Comparison of ENCODE assay signal across 27 mouse cellular contexts in genomic region chr5:74412557-74412956, GRCm38 (mm10).
DNase-seq lines count a peak whose midpoint lies in the region; ATAC-seq and TF ChIP-seq lines count a peak whose summit lies in the region.
"Had no signal": no experiment of that assay in that cellular context is flagged by ENCODE, and none has a peak within 500 bp of the region (broad histone marks: within the 10 kb centered on the region; RNA-seq: fewer than 3 reads in every experiment).

No protein-coding gene starts in this region.

- WGBS in hindbrain, postnatal 0 days: 97% methylated on average over 3 of the region's 3 CpGs
- WGBS in hindbrain, embryonic 10.5 days: 96% methylated on average over 3 of the region's 3 CpGs

- H3K4me1 ChIP-seq in hindbrain, postnatal 0 days (ENCODE audit: insufficient read depth, low read length): no peaks in the 10 kb centered on the region
- H3K4me1 ChIP-seq in hindbrain, embryonic 10.5 days (replicated peaks): no peaks in the 10 kb centered on the region
- H3K4me1 ChIP-seq: embryonic facial prominence, embryonic 15.5 days; forebrain, embryonic 13.5 days; heart, embryonic 12.5 days; liver, embryonic 12.5 days had no signal

- H3K27me3 ChIP-seq in hindbrain, postnatal 0 days (ENCODE audit: insufficient read depth, low read length): no peaks in the 10 kb centered on the region
- H3K27me3 ChIP-seq in hindbrain, embryonic 10.5 days (ENCODE audit: insufficient read depth, poor library complexity, severe bottlenecking): no peaks in the 10 kb centered on the region
- H3K27me3 ChIP-seq: embryonic facial prominence, embryonic 15.5 days; forebrain, embryonic 13.5 days; heart, embryonic 12.5 days; liver, embryonic 12.5 days had no signal

- H3K4me3 ChIP-seq in hindbrain, postnatal 0 days (ENCODE audit: low read length): no peak overlapping the region
- H3K4me3 ChIP-seq in hindbrain, embryonic 10.5 days: no peak overlapping the region
- H3K4me3 ChIP-seq: embryonic facial prominence, embryonic 10.5 days; embryonic facial prominence, embryonic 15.5 days; forebrain, embryonic 13.5 days; heart, embryonic 12.5 days; liver, embryonic 12.5 days had no signal

- no peaks in the 10 kb centered on the region for H3K9me3 ChIP-seq in hindbrain, postnatal 0 days (ENCODE audit: low read length)
- H3K9me3 ChIP-seq in hindbrain, embryonic 10.5 days: no peaks in the 10 kb centered on the region
- H3K9me3 ChIP-seq: embryonic facial prominence, embryonic 10.5 days; embryonic facial prominence, embryonic 15.5 days; forebrain, embryonic 13.5 days; heart, embryonic 12.5 days; liver, embryonic 12.5 days had no signal

- DNase-seq in hindbrain, postnatal 0 days (ENCODE audit: low spot score): no peak
- DNase-seq in hindbrain, embryonic 10.5 days (ENCODE audit: low spot score): no peak
- DNase-seq in 3T3-L1 (ENCODE audit: low read depth, low spot score) (peak; percentile 16), ES-CJ7 (ENCODE audit: low read depth, low spot score) (peak; percentile 16), R1 (ENCODE audit: low read depth, low spot score) (peak; percentile 44)
- DNase-seq in ovary, postnatal 14 days (ENCODE audit: low spot score): no peak
- DNase-seq in right cerebral cortex, postnatal 10 days (ENCODE audit: low spot score in 2 of 2): no peak
- DNase-seq: cerebellum, adult 2 months; cerebellum, postnatal 25 days; gastrocnemius, postnatal 25 days; heart, postnatal 4 days; kidney, postnatal 25 days; left cerebral cortex, postnatal 4 days; liver, postnatal 0 days; lung, postnatal 36 days; right cerebral cortex, adult 18-20 months; right cerebral cortex, postnatal 4 days; thymus, adult 2 months had no signal

- no peak overlapping the region for H3K9ac ChIP-seq in hindbrain, postnatal 0 days (replicated peaks; ENCODE audit: low read length)
- H3K9ac ChIP-seq: embryonic facial prominence, embryonic 15.5 days; forebrain, embryonic 13.5 days; heart, embryonic 12.5 days; hindbrain, embryonic 14.5 days; liver, embryonic 12.5 days; liver, postnatal 0 days had no signal

- no peak for ATAC-seq in hindbrain, postnatal 0 days
- ATAC-seq: forebrain, embryonic 13.5 days; liver, embryonic 12.5 days; liver, postnatal 0 days; midbrain, embryonic 16.5 days had no signal

- no peaks in the 10 kb centered on the region for H3K36me3 ChIP-seq in hindbrain, postnatal 0 days (ENCODE audit: insufficient read depth, low read length)
- no peaks in the 10 kb centered on the region for H3K36me3 ChIP-seq in hindbrain, embryonic 10.5 days
- H3K36me3 ChIP-seq: embryonic facial prominence, embryonic 10.5 days; embryonic facial prominence, embryonic 15.5 days; heart, embryonic 12.5 days; liver, embryonic 12.5 days had no signal

- peak; percentile 21 for TF ChIP-seq CTCF in hindbrain, postnatal 0 days (IDR thresholded peaks at IDR 0.05; ENCODE audit: low read depth)

- no peak overlapping the region for H3K4me2 ChIP-seq in hindbrain, postnatal 0 days (ENCODE audit: low read depth, low read length)
- H3K4me2 ChIP-seq: embryonic facial prominence, embryonic 15.5 days; forebrain, embryonic 13.5 days; heart, embryonic 12.5 days; hindbrain, embryonic 14.5 days; liver, embryonic 12.5 days; midbrain, embryonic 11.5 days had no signal

- no peak overlapping the region for H3K27ac ChIP-seq in hindbrain, postnatal 0 days
- no peak overlapping the region for H3K27ac ChIP-seq in hindbrain, embryonic 10.5 days
- H3K27ac ChIP-seq: embryonic facial prominence, embryonic 10.5 days; embryonic facial prominence, embryonic 15.5 days; forebrain, embryonic 13.5 days; hindbrain, embryonic 14.5 days; liver, embryonic 12.5 days; stomach, postnatal 0 days had no signal

Comparison
In these comparisons a context has a peak if more than half of its experiments do, and no peak if none do; other contexts are left out.
1. DNase-seq: peak in 3T3-L1 (single experiment), ES-CJ7 (single experiment) and R1 (single experiment); none in hindbrain, postnatal 0 days (single experiment), hindbrain, embryonic 10.5 days (single experiment), ovary, postnatal 14 days (single experiment) and right cerebral cortex, postnatal 10 days (0 of 2).